Mouse (Mus musculus) megakaryocyte, embryonic 14.5 days (primary cell): ENCODE measurements around the gene Fgf8.

ENCODE experiments used
- FLI1 ChIP-seq: IDR thresholded peaks from 2 replicates; pipeline ENCODE4 v1.6.1; 2012; ENCODE audit warnings: low read length, inconsistent platforms, mixed read lengths
- GATA1 ChIP-seq: IDR thresholded peaks from 3 replicates; pipeline ENCODE4 v1.6.1; 2012; ENCODE audit warnings: mixed read lengths, low read length, inconsistent platforms, borderline replicate concordance

DNA sequence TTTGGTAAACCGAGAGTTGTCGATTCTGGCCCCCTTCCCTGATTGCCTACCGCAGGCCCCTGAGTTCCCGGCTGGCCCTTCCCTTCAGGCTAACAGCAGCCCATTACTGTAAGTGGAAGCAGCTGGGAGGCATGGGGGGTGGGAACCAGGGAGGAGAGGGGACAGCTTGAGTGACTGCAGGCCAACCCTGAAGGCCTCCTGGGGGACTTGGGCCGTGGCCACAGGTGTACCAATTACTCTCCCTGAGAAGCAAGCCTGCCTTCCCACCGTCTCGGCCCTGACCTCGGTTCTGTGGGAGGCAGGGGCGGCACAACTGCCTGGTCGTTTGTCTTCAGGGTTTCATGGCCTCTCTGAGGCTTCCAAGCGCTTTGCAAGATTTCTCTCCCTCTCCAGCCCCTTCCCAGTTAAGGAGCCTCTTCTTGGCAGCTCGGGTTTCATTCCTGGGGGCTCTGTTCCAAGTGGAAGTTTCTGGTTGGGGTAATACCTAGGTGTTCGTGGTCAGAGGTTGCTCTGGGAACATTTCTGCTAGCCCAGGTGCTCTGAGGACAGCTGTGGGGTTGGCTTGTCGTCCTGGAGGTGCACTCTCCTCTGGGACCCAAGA is 16.9 kb downstream of the Fgf8 start:
- TF ChIP-seq GATA1 (no peak), FLI1 (no peak)
